Comparison of ENCODE assay signal across 10 mouse cellular contexts in the genomic region with DNA sequence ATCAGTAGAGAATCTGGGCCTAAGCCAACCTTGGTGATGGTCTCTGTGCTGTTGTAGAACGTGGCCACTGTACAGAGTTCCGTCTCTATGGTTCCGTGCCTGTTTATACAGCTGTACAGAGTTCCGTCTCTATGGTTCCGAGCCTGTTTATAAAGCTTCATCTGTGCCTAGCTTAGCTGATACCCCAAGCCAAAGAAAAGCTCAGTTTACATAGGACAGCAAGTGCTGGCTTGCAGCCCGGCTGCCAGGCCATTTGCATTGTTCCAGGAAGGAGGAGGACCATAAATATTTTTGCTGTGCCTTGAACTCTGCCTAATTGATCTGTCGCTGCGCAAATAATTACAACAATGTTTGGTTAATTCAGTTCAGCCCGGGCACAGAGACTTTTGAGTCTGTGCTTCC. TPM values are rescaled to one million over a fixed set of nuclear protein-coding genes. Genes with fewer than 3 reads are reported as not detected.
DNase-seq lines count a peak whose midpoint lies in the region.
"Had no signal": no experiment of that assay in that cellular context is flagged by ENCODE, and none has a peak within 500 bp of the region (broad histone marks: within the 10 kb centered on the region; RNA-seq: fewer than 3 reads in every experiment).

No protein-coding gene starts in this region.

- H3K36me3 ChIP-seq in embryonic facial prominence, embryonic 10.5 days (replicated peaks), result no peaks in the 10 kb centered on the region

- H3K4me1 ChIP-seq in embryonic facial prominence, embryonic 10.5 days, result peaks cover 6% of the 10 kb centered on the region

- H3K27ac ChIP-seq in embryonic facial prominence, embryonic 10.5 days (replicated peaks), result peak overlapping the region; percentile 72
- H3K27ac ChIP-seq: macrophage had no signal

- peak overlapping the region; percentile 28; the same call in 1 of the 2 replicates for H3K4me3 ChIP-seq in embryonic facial prominence, embryonic 10.5 days

- intact Hi-C loops in left cerebral cortex, postnatal 4 days (cut with DNase I), result no loop called here

- DNase-seq in adrenal gland, postnatal 14 days, result peak; percentile 44
- DNase-seq in embryonic facial prominence, embryonic 10.5 days (ENCODE audit: low spot score), result peak; percentile 53
- peak; percentile 26 to 37 for DNase-seq in heart, adult 9 months (ENCODE audit: low spot score in 2 of 2)
- DNase-seq in kidney, adult 8-10 months, result peak; percentile 42 to 48
- peak; percentile 53 for DNase-seq in left cerebral cortex, postnatal 4 days
- DNase-seq in mesoderm, embryonic 11.5 days (ENCODE audit: low read depth, low spot score), result peak; percentile 57
- peak; percentile 36 for DNase-seq in right cerebral cortex, postnatal 4 days
- DNase-seq in thymus, postnatal 4 days, result no peak

- no peaks in the 10 kb centered on the region for H3K27me3 ChIP-seq in embryonic facial prominence, embryonic 10.5 days (replicated peaks; ENCODE audit: low read depth, poor library complexity, severe bottlenecking)

- 35% methylated on average over 9 of the region's 9 CpGs for WGBS in embryonic facial prominence, embryonic 10.5 days

- no peaks in the 10 kb centered on the region for H3K9me3 ChIP-seq in embryonic facial prominence, embryonic 10.5 days

RNA-seq across cellular contexts. Expression of gene A2ml1, which starts 15.7 kb away (rescaled TPM):
- total RNA-seq in adrenal gland, postnatal 14 days (2021), result 2.3 TPM in 1 of 2 replicates, not detected in the other
- polyA plus RNA-seq in embryonic facial prominence, embryonic 10.5 days (2016; fragmentation: Nextera tagmentation; extraction: Ambion mirVana), result 0.20 TPM in 1 of 2 replicates, not detected in the other
- 1 to 10 TPM; 7.8 to 8.7 TPM for total RNA-seq in left cerebral cortex, postnatal 4 days (2021)
- total RNA-seq: ES-E14 had no signal
- polyA plus RNA-seq: macrophage had no signal

RNA-seq across cellular contexts. Expression of gene Klrb1a, which starts 26.2 kb away (rescaled TPM):
- total RNA-seq in adrenal gland, postnatal 14 days (2021), result not detected in 2 replicates
- not detected in 2 replicates for polyA plus RNA-seq in embryonic facial prominence, embryonic 10.5 days (2016; fragmentation: Nextera tagmentation; extraction: Ambion mirVana)
- not detected for total RNA-seq in left cerebral cortex, postnatal 4 days (2021)
- total RNA-seq: ES-E14 had no signal
- polyA plus RNA-seq: macrophage had no signal
